Mouse (Mus musculus): ENCODE measurements at regions not wholly inside any gene's neighbourhood (a gene's known extent, or its start where the extent isn't known, plus 50 kb on each side); places are given as distances from the start of the nearest gene placed in this dataset.
"Not testable (repeated sequence)": the region's sequence is repeated elsewhere in the genome, so short reads cannot be mapped to it uniquely, and the experiment has no call there.

- no peak for DNase-seq
These were observed 120.4 kb upstream of the Thpo start for GRCm38 (mm10) chr16:20854696-20855213.

DNA sequence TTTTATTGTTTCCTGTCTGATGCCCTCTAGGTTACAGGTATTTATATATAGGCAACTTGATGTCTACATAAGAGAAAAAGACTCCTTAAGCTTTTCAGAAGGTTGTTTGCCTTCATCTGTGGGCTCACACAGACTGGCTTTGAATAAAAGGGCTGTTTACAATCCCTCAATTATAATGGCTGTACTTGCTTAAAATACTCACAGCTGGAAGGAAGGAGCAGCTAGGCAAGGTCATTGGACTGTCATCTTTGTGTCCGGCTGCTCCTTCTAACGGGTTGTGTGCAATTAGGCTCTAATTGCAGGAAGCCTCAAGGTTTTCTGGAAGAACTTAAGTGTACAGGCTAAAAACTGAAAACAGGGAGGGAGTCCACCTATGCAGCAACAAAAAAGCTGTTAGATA is 103.8 kb upstream of the Thpo start:
- no peak for DNase-seq

DNA sequence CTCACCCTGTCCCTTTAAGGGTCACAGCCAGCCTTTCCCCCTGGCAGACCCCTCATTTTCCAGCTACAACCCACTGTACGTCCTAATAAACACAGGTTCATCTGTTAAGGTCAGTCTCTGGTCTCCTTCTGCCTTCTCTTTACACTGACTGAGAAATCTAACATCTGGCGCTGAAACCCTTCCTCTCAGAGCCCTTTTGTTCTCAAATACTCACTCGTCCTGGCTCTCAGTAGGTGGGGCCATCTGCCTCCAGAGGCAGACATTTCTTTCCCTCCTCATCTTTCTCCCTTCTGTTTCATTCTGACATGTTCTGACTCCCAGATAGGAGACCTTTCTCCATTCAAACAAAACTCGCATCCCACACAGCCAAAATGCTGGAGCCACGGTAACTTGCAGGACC is 102.6 kb upstream of the Thpo start:
- DNase-seq, result no peak

DNA sequence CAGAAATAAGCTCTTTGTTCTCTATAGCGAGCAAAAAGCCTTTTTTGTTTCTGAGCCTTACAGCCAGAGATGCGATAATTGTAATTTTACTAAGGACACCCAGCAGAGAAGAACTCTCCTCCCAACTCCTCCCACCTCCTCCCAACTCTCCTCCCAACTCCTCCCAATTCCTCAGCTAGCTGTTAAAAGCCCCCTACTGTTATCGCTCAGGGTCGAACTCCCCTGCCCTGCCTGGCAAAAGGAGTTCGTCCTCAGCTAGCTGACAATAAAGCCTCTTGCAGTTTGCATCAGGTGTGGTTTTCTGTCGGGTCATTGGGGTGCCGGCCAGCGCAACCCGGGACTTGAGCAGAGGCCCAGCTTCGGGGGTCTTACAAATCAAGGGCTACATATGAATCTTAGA is 99.5 kb upstream of the Thpo start:
- DNase-seq, result not testable (repeated sequence)

DNA sequence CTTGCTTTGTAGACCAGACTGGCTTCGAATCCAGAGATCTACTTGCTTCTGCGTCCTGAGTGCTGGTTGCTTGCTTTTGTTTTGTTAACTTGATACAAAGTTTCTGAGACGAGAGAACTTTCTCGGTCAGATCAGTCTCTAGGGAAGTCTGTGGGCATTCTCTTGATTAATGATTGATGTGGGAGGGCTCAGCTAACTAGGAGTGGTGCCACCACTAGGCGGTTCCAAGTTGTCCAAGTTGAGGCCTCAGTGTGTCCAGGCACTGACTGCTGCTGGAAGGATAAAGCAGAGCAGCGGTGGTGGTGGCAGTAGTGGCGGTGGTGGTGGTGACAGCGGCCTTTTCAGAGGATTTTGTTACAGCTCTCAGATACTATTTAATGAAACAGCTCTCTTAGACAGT is 99.0 kb upstream of the Thpo start:
- DNase-seq, result no peak

- no peak for DNase-seq
These were observed 95.6 kb upstream of the Thpo start for GRCm38 (mm10) chr16:20829732-20830435.

DNA sequence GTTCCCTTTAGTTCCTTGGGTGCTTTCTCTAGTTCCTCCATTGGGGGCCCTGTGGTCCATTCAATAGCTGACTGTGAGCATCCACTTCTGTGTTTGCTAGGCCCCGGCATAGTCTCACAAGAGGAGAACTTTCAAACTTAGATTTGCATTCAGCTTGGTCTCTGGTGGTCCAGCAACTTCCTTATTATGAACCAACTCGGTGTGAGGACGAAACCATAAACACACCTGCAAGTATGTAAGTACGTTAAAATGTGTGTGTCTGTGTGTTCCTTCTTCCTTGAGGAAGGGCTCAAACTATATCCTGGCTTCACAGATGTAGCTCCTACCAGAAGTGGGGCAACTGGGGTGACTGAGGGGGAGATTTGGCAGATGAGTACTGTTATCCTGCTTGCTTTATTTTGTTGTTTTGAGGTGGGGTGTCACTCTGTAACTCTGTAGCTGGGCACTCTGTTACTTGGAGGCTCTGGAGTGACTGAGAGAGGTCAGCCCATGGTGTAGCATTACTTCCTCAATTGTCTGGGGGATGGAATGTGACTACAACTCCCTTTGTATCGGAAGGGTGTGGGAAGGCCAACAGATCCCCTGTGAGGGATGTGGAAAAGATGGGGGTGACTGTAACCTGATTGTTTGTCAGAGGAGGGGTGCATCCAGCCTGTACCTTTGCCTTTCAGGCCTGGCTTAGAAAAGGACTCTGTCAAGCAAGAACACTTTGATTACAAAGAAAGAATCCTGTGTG is 94.9 kb upstream of the Thpo start:
- no peak for DNase-seq

GRCm38 (mm10) chr16:20824226-20824625 is 89.9 kb upstream of the Thpo start:
- DNase-seq, result peak; percentile 45 to 54

DNA sequence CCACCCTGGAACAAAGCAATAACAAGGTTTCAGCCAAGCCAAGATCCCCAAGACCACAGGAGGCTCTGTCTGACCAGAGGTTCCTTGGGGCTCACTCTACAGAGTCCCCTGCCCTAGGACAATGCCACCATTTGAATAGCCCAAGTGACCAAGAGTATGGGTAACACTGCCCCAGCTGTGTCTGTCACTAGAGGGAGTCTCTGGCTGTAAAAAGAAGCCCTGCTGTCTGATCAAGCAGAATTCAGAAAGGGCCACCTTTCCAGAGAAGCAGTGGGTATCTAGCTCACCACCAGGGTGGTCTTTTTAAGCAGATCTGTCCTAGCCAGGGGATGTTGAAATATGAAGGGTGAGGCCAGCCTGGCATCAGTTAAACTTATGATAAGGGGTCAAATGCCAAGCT is 86.6 kb upstream of the Thpo start:
- DNase-seq, result no peak

DNA sequence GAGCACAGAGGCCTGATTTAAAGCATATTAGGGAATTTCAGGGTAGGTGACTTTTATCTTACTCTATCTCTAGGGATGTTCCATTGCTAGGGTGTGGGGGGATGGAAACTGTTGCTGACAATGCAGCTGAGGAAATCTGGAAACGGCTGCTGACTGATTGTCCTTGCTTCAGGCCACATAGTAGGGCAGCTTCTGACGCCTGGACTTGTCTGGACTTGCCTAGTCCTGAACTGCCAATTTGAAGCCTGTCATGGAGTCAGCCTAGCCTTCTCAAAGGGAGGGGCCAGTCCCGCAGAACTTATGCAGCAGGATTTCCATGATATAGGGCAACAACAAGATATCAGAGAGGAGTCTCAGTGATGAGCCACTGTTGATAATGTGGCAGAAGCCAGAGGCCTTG is 85.3 kb upstream of the Thpo start:
- no peak for DNase-seq

- no peak for DNase-seq
These were observed 84.4 kb upstream of the Thpo start for GRCm38 (mm10) chr16:20818711-20819189.

- no peak for DNase-seq
These were observed 80.7 kb upstream of the Thpo start for GRCm38 (mm10) chr16:20814976-20815375.

DNA sequence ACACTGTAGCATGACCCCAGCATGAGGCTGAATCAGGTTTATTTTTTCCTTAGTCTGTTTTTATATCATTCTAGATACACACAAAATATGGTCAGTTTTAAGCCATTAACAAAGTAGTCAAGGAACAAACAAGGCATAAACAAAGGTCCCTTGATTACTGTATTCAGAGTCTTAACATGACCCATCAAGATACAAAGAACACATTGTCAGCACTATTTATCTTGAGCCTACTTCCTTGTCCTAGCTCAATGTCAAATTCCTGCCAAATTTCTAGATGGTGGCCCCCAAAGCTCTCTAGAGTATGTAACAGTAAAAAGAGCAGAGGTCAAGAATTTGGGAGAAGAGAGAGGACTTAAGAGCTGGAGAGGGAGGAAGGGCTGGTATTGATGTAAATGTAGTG is 79.9 kb upstream of the Thpo start:
- no peak for DNase-seq

GRCm38 (mm10) chr16:20812025-20812424 is 77.7 kb upstream of the Thpo start:
- not testable (repeated sequence) for DNase-seq

DNA sequence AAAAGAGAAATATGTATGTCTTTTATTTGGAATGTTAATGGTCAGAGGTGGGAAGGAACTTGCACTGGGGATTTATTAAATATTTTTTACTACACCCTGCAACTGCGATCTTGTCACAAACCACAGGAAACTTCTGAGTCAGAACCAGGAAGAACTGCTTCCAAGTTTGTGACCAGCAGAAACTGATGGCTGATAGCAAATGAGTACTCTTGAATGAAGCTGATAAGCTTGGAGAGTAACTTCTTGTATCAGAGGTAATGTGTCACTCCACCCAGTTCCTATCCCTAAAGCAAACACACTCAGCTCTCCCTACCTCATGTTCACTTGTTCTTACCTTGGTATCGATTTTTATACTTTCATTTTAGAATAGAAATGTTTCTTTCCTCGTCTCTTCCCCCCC is 76.0 kb upstream of the Thpo start:
- no peak for DNase-seq

DNA sequence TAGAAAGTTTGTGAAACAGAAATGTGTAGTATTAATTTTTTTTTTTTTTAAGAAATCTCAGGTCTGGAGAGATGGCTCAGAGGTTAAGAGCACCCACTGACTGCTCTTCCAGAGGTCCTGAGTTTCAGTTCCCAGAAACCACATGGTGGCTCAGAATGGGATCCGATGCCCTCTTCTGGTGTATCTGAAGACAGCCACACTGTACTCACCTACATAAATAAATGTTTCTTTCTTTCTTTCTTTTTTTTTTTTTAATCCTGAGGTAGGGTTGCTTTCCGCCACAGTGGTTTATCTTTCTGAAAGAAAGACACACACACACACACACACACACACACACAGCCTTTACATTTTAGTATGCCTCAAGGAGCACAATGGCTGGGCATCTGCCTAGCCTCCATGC is 74.0 kb upstream of the Thpo start:
- no peak for DNase-seq

GRCm38 (mm10) chr16:20806739-20807138 is 72.4 kb upstream of the Thpo start:
- DNase-seq, result no peak

DNA sequence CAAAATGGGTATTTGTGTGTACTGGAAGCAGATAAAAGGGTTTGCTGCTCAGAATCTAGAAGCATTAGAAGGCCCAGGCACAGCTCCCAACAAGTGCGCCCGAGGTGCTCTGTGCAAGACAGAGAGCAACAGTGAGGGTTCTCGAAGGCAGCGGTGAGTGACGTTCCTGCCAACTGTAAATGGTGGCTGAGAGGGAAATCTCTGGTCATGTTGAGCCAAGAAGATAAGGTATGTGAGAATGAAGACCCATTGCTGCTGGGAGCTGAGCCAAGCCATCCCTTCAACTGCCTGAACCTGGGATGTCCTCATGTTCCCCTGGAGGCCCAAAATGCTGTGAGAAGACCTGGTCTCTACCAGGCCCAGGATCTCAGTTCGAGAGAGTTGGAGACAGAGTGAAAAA is 71.5 kb upstream of the Thpo start:
- no peak for DNase-seq

- peak in 1 of 2 experiments; percentile 32 for DNase-seq
These were observed 70.8 kb upstream of the Thpo start for GRCm38 (mm10) chr16:20805086-20805485.

DNA sequence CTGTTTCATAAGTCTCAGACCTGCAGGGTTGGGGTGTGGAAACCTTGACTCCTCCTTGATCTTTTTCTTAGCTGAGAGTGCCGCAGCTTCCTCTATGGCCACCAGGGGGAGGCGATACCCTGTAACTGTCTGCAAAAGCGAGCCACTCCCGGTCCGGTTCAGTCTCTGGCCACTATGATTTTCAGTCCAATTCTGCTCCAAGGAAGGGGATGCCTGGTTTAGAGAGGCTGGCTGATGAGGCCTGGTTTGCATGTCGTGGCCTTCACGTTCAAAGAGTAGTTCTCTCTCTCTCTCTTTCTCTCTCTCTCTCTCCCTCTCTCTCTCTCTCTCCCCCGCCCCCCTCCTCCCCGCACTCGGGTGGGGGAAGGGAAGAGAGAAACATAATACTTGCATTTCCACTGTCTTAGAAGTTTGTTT is 70.3 kb upstream of the Thpo start:
- peak; percentile 85 to 86 for DNase-seq

DNA sequence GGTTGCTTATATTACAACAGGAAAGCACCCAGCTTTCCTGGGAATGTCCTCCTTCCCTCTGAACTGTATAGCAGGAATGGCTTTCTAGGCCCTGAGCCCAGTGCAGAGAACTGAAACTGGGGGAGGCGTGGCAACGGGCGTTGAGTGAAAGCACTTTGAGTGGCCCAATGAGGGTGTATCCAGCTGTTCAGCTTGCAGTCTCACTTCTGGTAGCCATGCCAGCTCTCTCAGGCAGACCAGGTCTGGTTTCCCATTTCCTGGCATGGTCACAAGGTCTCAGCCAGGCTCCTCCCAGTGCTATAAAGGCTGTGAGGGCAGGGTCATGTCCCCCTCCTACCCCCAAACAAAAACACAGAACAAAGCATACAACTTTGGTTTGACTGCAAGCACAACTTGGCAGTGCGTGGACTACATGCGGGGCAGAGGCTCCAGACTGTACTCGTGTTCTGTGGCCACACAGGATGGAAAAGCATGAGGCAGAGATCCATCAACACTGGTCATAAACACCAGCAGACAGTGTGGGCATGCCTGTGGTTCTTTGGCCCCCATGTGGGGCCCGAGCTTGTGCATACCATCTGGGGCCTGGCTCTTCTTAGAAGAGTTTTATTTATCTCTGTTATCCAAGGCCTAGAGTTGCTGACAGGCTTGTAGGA is 69.1 kb upstream of the Thpo start:
- DNase-seq, result no peak

DNA sequence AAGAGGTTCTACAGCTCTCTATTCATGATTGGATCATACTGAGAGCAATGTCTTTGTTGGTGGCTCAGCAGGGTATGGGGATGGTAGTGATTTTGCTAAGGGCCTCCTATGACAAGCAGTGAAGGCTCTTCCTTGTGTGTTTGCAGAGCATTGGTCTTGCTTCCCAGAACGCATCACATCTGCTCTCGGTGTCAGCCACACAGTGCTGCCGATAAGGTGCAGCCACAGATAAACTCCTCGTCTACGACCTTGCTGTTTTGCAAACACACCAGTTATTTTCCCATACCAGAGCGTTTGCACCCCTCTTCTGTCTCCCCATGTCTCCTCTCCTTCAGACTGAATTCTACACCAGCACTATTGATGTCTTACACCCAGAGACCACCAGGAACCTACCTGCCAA is 68.4 kb upstream of the Thpo start:
- DNase-seq, result no peak

GRCm38 (mm10) chr16:20800038-20800437 is 65.7 kb upstream of the Thpo start:
- DNase-seq, result no peak

DNA sequence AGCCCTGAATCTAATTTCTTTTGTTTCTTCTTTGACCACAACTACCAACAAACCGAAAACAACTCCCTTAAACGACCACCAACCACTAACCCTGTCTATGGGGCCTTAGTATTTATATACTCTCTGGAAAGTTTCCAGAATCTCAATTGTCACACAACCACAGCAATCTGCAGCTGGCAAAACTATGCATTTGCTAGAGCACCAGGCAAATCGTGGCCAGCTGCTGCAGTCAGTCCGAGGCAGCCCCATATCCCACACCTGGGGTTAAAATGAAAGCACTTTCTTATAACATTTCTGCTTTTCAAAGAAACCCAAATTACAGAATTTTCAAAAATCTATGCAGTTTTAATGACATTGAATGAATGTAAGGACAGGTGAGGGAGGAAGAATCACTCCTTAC is 63.8 kb upstream of the Thpo start:
- DNase-seq, result no peak

Measured in cerebellum, postnatal 36 days (tissue).